Mouse (Mus musculus) lung, postnatal 0 days (tissue): ENCODE measurements around the gene Rab25. TPM values are rescaled to one million over a fixed set of nuclear protein-coding genes. Genes with fewer than 3 reads are reported as not detected.

Experiments
- ATAC-seq: fragments of 200-750 bp; cut with Nextera tagmentation; 2 replicates; pipeline ENCODE4 v1.8.0; 2017; ENCODE audit warnings: moderate library complexity
- DNase-seq: peaks from one replicate; pipeline ENCODE4 v3.0.0-alpha.2; 2016; ENCODE audit warnings: low spot score
- H3K27ac ChIP-seq: fragments of 300-500 bp; sonication (generic); 2 replicates; pipeline ENCODE4 v1.5.1; 2014; ENCODE audit warnings: antibody characterized with exemption, mild to moderate bottlenecking, low read length, mixed read lengths
- H3K27me3 ChIP-seq: fragments of 300-500 bp; sonication (generic); replicated peaks from 2 replicates; pipeline ENCODE4 v1.6.1; 2014; ENCODE audit warnings: low read length, mixed read lengths; ENCODE audit not compliant: insufficient read depth
- H3K36me3 ChIP-seq: fragments of 300-500 bp; sonication (generic); 2 replicates; pipeline ENCODE4 v1.6.1; 2014; ENCODE audit warnings: low read length, mixed read lengths; ENCODE audit not compliant: insufficient read depth
- H3K4me1 ChIP-seq: fragments of 300-500 bp; sonication (generic); 2 replicates; pipeline ENCODE4 v1.6.1; 2014; ENCODE audit warnings: antibody characterized with exemption, low read depth, low read length, mixed read lengths; ENCODE audit not compliant: insufficient read depth
- H3K4me2 ChIP-seq: fragments of 300-500 bp; sonication (generic); replicated peaks from 2 replicates; pipeline ENCODE4 v1.6.1; 2014; ENCODE audit warnings: low read depth, mild to moderate bottlenecking, low read length, moderate library complexity, mixed read lengths
- H3K4me3 ChIP-seq: fragments of 300-500 bp; sonication (generic); 2 replicates; pipeline ENCODE4 v1.5.1; 2014; ENCODE audit warnings: low read depth, low read length
- H3K9ac ChIP-seq: fragments of 300-500 bp; sonication (generic); replicated peaks from 2 replicates; pipeline ENCODE4 v1.6.1; 2014; ENCODE audit warnings: low read depth, mild to moderate bottlenecking
- H3K9me3 ChIP-seq: fragments of 300-500 bp; sonication (generic); 2 replicates; pipeline ENCODE4 v1.6.1; 2016; ENCODE audit warnings: low read length, mixed read lengths
- CTCF ChIP-seq: IDR thresholded peaks from 2 replicates; pipeline ENCODE4 v1.5.1; 2016; ENCODE audit warnings: antibody characterized with exemption, mild to moderate bottlenecking
- EP300 ChIP-seq: IDR thresholded peaks from 2 replicates; pipeline ENCODE4 v1.6.1; 2016; ENCODE audit warnings: antibody characterized with exemption, mild to moderate bottlenecking, control low read depth
- WGBS: fragments of 180-500 bp; shearing (Covaris S2); extraction: QIAGEN DNeasy Blood & Tissue Kit; methylation state at CpG from one replicate; pipeline ENCODE4 v1.1.7; 2014; 5-methylcytosine and 5-hydroxymethylcytosine counted together
- polyA plus RNA-seq: library from polyadenylated mRNA; unstranded; fragments of >200 nt; fragmentation: Nextera tagmentation; extraction: Ambion mirVana; gene quantifications from 2 replicates; pipeline ENCODE4 v1.2.1, GENCODE M21; 2015

Gene Rab25
- polyA plus RNA-seq, 1 experiment from 2014 or later, result 61.4 TPM

- WGBS, result 97% methylated on average over 9 of the region's 9 CpGs
- H3K27me3 ChIP-seq, result no peaks in the 10 kb centered on the region
- DNase-seq, result no peak
- no peak for ATAC-seq
- TF ChIP-seq CTCF, result no peak
- TF ChIP-seq EP300, result no peak
- H3K27ac ChIP-seq, result no peak overlapping the region
- H3K4me2 ChIP-seq, result no peak overlapping the region
- H3K36me3 ChIP-seq, result peaks cover 43% of the 10 kb centered on the region
- no peak overlapping the region for H3K9ac ChIP-seq
- H3K4me3 ChIP-seq, result no peak overlapping the region
- H3K9me3 ChIP-seq, result no peaks in the 10 kb centered on the region
- peaks cover 2% of the 10 kb centered on the region; the same call in 1 of the 2 replicates for H3K4me1 ChIP-seq
Measured at GRCm38 (mm10) chr3:88559596-88559995, 11.5 kb upstream of the Rab25 start.

- Histone ChIP-seq H3K4me2 (no peak overlapping the region), H3K27ac (no peak overlapping the region), H3K9me3 (no peaks in the 10 kb centered on the region), H3K4me1 (peaks cover 11% of the 10 kb centered on the region; the same call in 1 of the 2 replicates), H3K9ac (no peak overlapping the region), H3K36me3 (peaks cover 25% of the 10 kb centered on the region; the same call in 1 of the 2 replicates), H3K27me3 (no peaks in the 10 kb centered on the region), H3K4me3 (no peak overlapping the region)
- TF ChIP-seq CTCF, result no peak
- TF ChIP-seq EP300, result no peak
- no peak for ATAC-seq
- 94% methylated on average over 8 of the region's 8 CpGs for WGBS
- no peak for DNase-seq
Measured at GRCm38 (mm10) chr3:88556616-88557015, 8.5 kb upstream of the Rab25 start.

- Histone ChIP-seq H3K27me3 (no peaks in the 10 kb centered on the region), H3K9ac (no peak overlapping the region), H3K36me3 (peaks cover 16% of the 10 kb centered on the region; the same call in 1 of the 2 replicates), H3K9me3 (no peaks in the 10 kb centered on the region), H3K4me1 (peaks cover 11% of the 10 kb centered on the region; the same call in 1 of the 2 replicates), H3K27ac (no peak overlapping the region), H3K4me3 (no peak overlapping the region), H3K4me2 (no peak overlapping the region)
- 88% methylated on average over 6 of the region's 6 CpGs for WGBS
- ATAC-seq, result no peak
- no peak for TF ChIP-seq CTCF
- TF ChIP-seq EP300, result no peak
- no peak for DNase-seq
Measured at GRCm38 (mm10) chr3:88555731-88556130, 7.6 kb upstream of the Rab25 start.

- H3K4me2 ChIP-seq, result no peak overlapping the region
Measured at GRCm38 (mm10) chr3:88555069-88555605, 7.0 kb upstream of the Rab25 start.

GRCm38 (mm10) chr3:88553880-88554586 is 5.9 kb upstream of the Rab25 start:
- Histone ChIP-seq H3K4me2 (peak overlapping the region; percentile 98), H3K4me1 (peaks cover 11% of the 10 kb centered on the region; the same call in 1 of the 2 replicates), H3K4me3 (peak overlapping the region; percentile 84), H3K9ac (peak overlapping the region; percentile 78), H3K36me3 (peaks cover 15% of the 10 kb centered on the region; the same call in 1 of the 2 replicates), H3K27ac (peak overlapping the region; percentile 94), H3K27me3 (no peaks in the 10 kb centered on the region), H3K9me3 (no peaks in the 10 kb centered on the region)
- TF ChIP-seq EP300, result no peak
- peak; percentile 39 for TF ChIP-seq CTCF
- DNase-seq (peak; percentile 72), ATAC-seq (no peak; the same call in 1 of the 2 replicates)
- WGBS, result under 1% methylated on average over 28 of the region's 41 CpGs

More at GRCm38 (mm10) chr3:88555069-88555605, 7.0 kb upstream of the Rab25 start:
- peaks cover 15% of the 10 kb centered on the region; the same call in 1 of the 2 replicates for H3K36me3 ChIP-seq
- DNase-seq (no peak), ATAC-seq (no peak)
- H3K27me3 ChIP-seq, result no peaks in the 10 kb centered on the region
- H3K4me1 ChIP-seq, result peaks cover 11% of the 10 kb centered on the region; the same call in 1 of the 2 replicates
- H3K27ac ChIP-seq, result no peak overlapping the region
- 83% methylated on average over 5 of the region's 5 CpGs for WGBS
- no peak for TF ChIP-seq EP300
- no peak for TF ChIP-seq CTCF
- H3K4me3 ChIP-seq, result no peak overlapping the region
- H3K9ac ChIP-seq, result no peak overlapping the region
- no peaks in the 10 kb centered on the region for H3K9me3 ChIP-seq

GRCm38 (mm10) chr3:88553525-88553879 is 5.4 kb upstream of the Rab25 start, which contains the start of gene Ubqln4:
Gene Ubqln4, plus strand, starts transcription at chr3:88553758.
- WGBS, result 0% methylated on average over 8 of the region's 37 CpGs
- DNase-seq (peak; percentile 92), ATAC-seq (peak; percentile 87)
- Histone ChIP-seq H3K27me3 (no peaks in the 10 kb centered on the region), H3K36me3 (peaks cover 15% of the 10 kb centered on the region; the same call in 1 of the 2 replicates), H3K27ac (peak within 1 kb of the TSS; percentile 94), H3K9me3 (no peaks in the 10 kb centered on the region), H3K9ac (peak within 1 kb of the TSS; percentile 78), H3K4me2 (peak within 1 kb of the TSS; percentile 98), H3K4me3 (peak within 1 kb of the TSS; percentile 84), H3K4me1 (peaks cover 11% of the 10 kb centered on the region; the same call in 1 of the 2 replicates)
- TF ChIP-seq EP300, result no peak
- peak; percentile 81 for TF ChIP-seq CTCF
